Mouse (Mus musculus): Measurements from ENCODE around the gene Rpl31. TPM values are rescaled to one million over a fixed set of nuclear protein-coding genes. Genes with fewer than 3 reads are reported as not detected.

The Rpl31 gene
- polyA plus RNA-seq, 1 experiment from 2014 or later: 502 TPM

DNA sequence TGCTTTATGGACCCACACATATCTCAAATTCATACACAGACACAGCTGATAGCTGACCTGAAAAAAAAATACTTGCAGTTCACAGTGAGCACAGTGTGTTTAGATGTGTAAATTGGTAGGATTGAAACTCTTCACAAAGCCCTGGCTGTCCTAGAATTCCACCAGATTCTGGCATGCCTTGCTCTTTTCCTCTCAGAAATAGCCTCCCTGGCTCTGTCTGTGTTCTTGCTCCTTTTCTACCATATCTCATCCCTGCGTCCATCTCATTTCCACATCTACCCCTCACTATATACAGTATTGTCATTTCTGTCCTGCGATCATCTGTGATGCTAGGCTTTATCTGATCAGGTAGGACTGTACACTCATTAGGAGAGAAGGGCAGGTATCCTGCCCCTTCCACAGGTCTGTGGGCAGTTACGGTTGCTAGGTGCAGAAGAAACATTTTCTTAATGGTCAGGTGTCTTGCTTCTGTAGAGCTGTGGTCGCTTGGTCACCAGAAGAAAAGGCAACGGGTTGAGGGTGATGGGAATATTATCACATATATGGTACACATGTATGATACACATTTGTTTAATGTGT is 6.7 kb downstream of the Rpl31 start:
- Histone ChIP-seq H3K27me3 (ENCODE audit: control insufficient read depth, insufficient read depth, low read length) (no peaks in the 10 kb centered on the region), H3K36me3 (ENCODE audit: control insufficient read depth, insufficient read depth, low read length) (0 out of 2 replicates have a peak, but pooled peaks cover 4% of the 10 kb centered on the region), H3K4me1 (ENCODE audit: control insufficient read depth, insufficient read depth, low read length) (peaks cover 5% of the 10 kb centered on the region), H3K4me2 (ENCODE audit: low read depth, low read length) (no peak overlapping the region), H3K9ac (ENCODE audit: low read length) (no peak overlapping the region), H3K4me3 (replicated peaks; ENCODE audit: low read length) (no peak overlapping the region), H3K27ac (ENCODE audit: low read length) (no peak overlapping the region), H3K9me3 (replicated peaks; ENCODE audit: control insufficient read depth, low read length) (no peaks in the 10 kb centered on the region)
- 82% methylated on average over 5 of the region's 5 CpGs for WGBS
- no peak for ATAC-seq (ENCODE audit: insufficient read depth, low FRiP score)

DNA sequence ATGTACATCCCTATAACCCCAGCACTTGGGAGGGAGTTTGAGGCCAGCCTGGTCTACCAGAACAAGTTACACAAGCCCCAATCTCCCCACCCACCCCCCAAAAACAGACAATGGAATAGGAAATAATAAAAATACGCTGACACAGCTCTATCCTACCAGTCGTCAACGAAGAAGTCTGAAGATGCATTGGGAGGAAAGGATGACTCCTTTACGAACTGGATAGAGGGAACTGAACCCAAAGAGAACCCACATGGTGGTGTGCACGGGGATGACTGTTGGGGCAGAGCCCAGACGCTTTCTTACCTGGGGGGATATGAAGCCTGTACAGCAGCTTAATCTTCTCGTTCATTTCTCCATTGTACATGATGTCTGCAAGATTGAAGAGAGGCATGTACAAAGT is 8.5 kb downstream of the Rpl31 start:
- no peaks in the 10 kb centered on the region for H3K4me1 ChIP-seq (ENCODE audit: control insufficient read depth, insufficient read depth, low read length)
- no peak overlapping the region for H3K27ac ChIP-seq (ENCODE audit: low read length)
- no peak overlapping the region for H3K4me3 ChIP-seq (replicated peaks; ENCODE audit: low read length)
- H3K4me2 ChIP-seq (ENCODE audit: low read depth, low read length): no peak overlapping the region
- 83% methylated on average over 7 of the region's 7 CpGs for WGBS
- no peak overlapping the region for H3K9ac ChIP-seq (ENCODE audit: low read length)
- H3K27me3 ChIP-seq (ENCODE audit: control insufficient read depth, insufficient read depth, low read length): no peaks in the 10 kb centered on the region
- H3K9me3 ChIP-seq (replicated peaks; ENCODE audit: control insufficient read depth, low read length): no peaks in the 10 kb centered on the region
- no peak for ATAC-seq (ENCODE audit: insufficient read depth, low FRiP score)
- H3K36me3 ChIP-seq (ENCODE audit: control insufficient read depth, insufficient read depth, low read length): no peaks in the 10 kb centered on the region

DNA sequence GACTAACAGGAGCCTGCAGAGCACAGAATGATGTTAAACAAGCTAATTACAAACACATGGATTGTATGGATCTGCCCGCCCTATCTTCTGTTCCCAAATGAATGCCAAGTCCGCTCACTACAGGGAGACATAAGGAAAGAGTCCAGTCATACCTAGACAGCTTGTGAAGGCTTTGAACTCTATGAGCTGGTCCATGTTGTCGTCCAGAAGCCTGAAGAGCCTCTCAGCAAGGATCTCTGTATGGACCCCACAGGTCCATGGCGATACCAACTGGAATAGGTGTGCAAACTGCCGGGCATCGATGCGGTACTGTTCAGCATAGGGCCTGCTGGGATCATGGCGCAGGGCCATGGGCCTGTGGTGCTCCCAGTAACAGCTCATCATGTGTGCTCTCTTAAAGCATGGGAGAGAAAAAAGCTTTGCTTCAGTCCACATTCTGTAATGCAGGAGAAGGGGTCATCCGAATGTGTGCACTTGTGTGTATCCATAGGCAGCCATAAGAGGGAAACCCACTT is 9.1 kb downstream of the Rpl31 start:
- H3K36me3 ChIP-seq (ENCODE audit: control insufficient read depth, insufficient read depth, low read length): no peaks in the 10 kb centered on the region
- H3K4me1 ChIP-seq (ENCODE audit: control insufficient read depth, insufficient read depth, low read length): no peaks in the 10 kb centered on the region
- no peaks in the 10 kb centered on the region for H3K27me3 ChIP-seq (ENCODE audit: control insufficient read depth, insufficient read depth, low read length)
- 89% methylated on average over 9 of the region's 9 CpGs for WGBS
- no peak overlapping the region for H3K9ac ChIP-seq (ENCODE audit: low read length)
- H3K27ac ChIP-seq (ENCODE audit: low read length): no peak overlapping the region
- H3K4me2 ChIP-seq (ENCODE audit: low read depth, low read length): no peak overlapping the region
- no peaks in the 10 kb centered on the region for H3K9me3 ChIP-seq (replicated peaks; ENCODE audit: control insufficient read depth, low read length)
- no peak for ATAC-seq (ENCODE audit: insufficient read depth, low FRiP score)
- no peak overlapping the region for H3K4me3 ChIP-seq (replicated peaks; ENCODE audit: low read length)

- Histone ChIP-seq H3K27me3 (ENCODE audit: control insufficient read depth, insufficient read depth, low read length) (no peaks in the 10 kb centered on the region), H3K4me3 (replicated peaks; ENCODE audit: low read length) (no peak overlapping the region), H3K4me1 (ENCODE audit: control insufficient read depth, insufficient read depth, low read length) (no peaks in the 10 kb centered on the region), H3K9ac (ENCODE audit: low read length) (no peak overlapping the region), H3K27ac (ENCODE audit: low read length) (no peak overlapping the region), H3K4me2 (ENCODE audit: low read depth, low read length) (no peak overlapping the region), H3K9me3 (replicated peaks; ENCODE audit: control insufficient read depth, low read length) (no peaks in the 10 kb centered on the region), H3K36me3 (ENCODE audit: control insufficient read depth, insufficient read depth, low read length) (no peaks in the 10 kb centered on the region)
- WGBS: 88% methylated on average over 1 of the region's 1 CpGs
- ATAC-seq (ENCODE audit: insufficient read depth, low FRiP score): no peak
Observed at GRCm38 (mm10) chr1:39378540-39378939, 10.9 kb downstream of the Rpl31 start.

- WGBS: 61% methylated on average over 5 of the region's 5 CpGs
- no peak for ATAC-seq (ENCODE audit: insufficient read depth, low FRiP score)
- Histone ChIP-seq H3K4me2 (ENCODE audit: low read depth, low read length) (no peak overlapping the region), H3K27me3 (ENCODE audit: control insufficient read depth, insufficient read depth, low read length) (no peaks in the 10 kb centered on the region), H3K9me3 (replicated peaks; ENCODE audit: control insufficient read depth, low read length) (no peaks in the 10 kb centered on the region), H3K4me3 (replicated peaks; ENCODE audit: low read length) (no peak overlapping the region), H3K4me1 (ENCODE audit: control insufficient read depth, insufficient read depth, low read length) (no peaks in the 10 kb centered on the region), H3K9ac (ENCODE audit: low read length) (no peak overlapping the region), H3K27ac (ENCODE audit: low read length) (no peak overlapping the region), H3K36me3 (ENCODE audit: control insufficient read depth, insufficient read depth, low read length) (no peaks in the 10 kb centered on the region)
Observed at GRCm38 (mm10) chr1:39379021-39379420, 11.4 kb downstream of the Rpl31 start.

DNA sequence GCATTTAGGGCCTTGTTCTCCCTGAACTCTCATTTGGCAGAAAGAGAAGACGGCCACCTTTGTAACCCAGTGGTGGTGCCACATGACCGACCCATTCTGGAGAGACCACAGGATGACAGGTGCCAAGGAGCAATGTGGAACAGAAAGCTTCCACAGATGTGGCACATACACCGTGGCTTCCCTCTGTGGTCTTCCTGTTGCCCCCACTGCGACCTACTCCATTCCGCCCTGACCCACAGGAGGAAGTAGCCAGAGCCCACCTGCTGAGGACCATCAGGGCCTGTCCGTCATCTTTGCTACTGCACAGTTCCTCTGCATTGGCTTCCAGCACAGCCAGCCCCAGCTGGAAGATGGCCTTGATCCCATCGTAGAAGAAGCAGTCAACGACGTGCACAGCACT is 13.4 kb downstream of the Rpl31 start:
- Histone ChIP-seq H3K9me3 (replicated peaks; ENCODE audit: control insufficient read depth, low read length) (no peaks in the 10 kb centered on the region), H3K27me3 (ENCODE audit: control insufficient read depth, insufficient read depth, low read length) (no peaks in the 10 kb centered on the region), H3K27ac (ENCODE audit: low read length) (no peak overlapping the region), H3K4me1 (ENCODE audit: control insufficient read depth, insufficient read depth, low read length) (no peaks in the 10 kb centered on the region), H3K9ac (ENCODE audit: low read length) (no peak overlapping the region), H3K36me3 (ENCODE audit: control insufficient read depth, insufficient read depth, low read length) (no peaks in the 10 kb centered on the region), H3K4me3 (replicated peaks; ENCODE audit: low read length) (no peak overlapping the region), H3K4me2 (ENCODE audit: low read depth, low read length) (no peak overlapping the region)
- no peak for ATAC-seq (ENCODE audit: insufficient read depth, low FRiP score)
- 84% methylated on average over 9 of the region's 9 CpGs for WGBS

GRCm38 (mm10) chr1:39384914-39385313 is 17.3 kb downstream of the Rpl31 start:
- ATAC-seq (ENCODE audit: insufficient read depth, low FRiP score): no peak
- no peaks in the 10 kb centered on the region for H3K4me1 ChIP-seq (ENCODE audit: control insufficient read depth, insufficient read depth, low read length)
- H3K4me2 ChIP-seq (ENCODE audit: low read depth, low read length): no peak overlapping the region
- no peaks in the 10 kb centered on the region for H3K27me3 ChIP-seq (ENCODE audit: control insufficient read depth, insufficient read depth, low read length)
- H3K9ac ChIP-seq (ENCODE audit: low read length): no peak overlapping the region
- no peak overlapping the region for H3K27ac ChIP-seq (ENCODE audit: low read length)
- no peak overlapping the region for H3K4me3 ChIP-seq (replicated peaks; ENCODE audit: low read length)
- 73% methylated on average over 9 of the region's 9 CpGs for WGBS
- no peaks in the 10 kb centered on the region for H3K36me3 ChIP-seq (ENCODE audit: control insufficient read depth, insufficient read depth, low read length)
- no peaks in the 10 kb centered on the region for H3K9me3 ChIP-seq (replicated peaks; ENCODE audit: control insufficient read depth, low read length)

GRCm38 (mm10) chr1:39386456-39386855 is 18.8 kb downstream of the Rpl31 start:
- Histone ChIP-seq H3K36me3 (ENCODE audit: control insufficient read depth, insufficient read depth, low read length) (no peaks in the 10 kb centered on the region), H3K27me3 (ENCODE audit: control insufficient read depth, insufficient read depth, low read length) (no peaks in the 10 kb centered on the region), H3K27ac (ENCODE audit: low read length) (no peak overlapping the region), H3K4me2 (ENCODE audit: low read depth, low read length) (no peak overlapping the region), H3K4me1 (ENCODE audit: control insufficient read depth, insufficient read depth, low read length) (no peaks in the 10 kb centered on the region), H3K9ac (ENCODE audit: low read length) (no peak overlapping the region), H3K9me3 (replicated peaks; ENCODE audit: control insufficient read depth, low read length) (no peaks in the 10 kb centered on the region), H3K4me3 (replicated peaks; ENCODE audit: low read length) (no peak overlapping the region)
- no peak for ATAC-seq (ENCODE audit: insufficient read depth, low FRiP score)
- 67% methylated on average over 3 of the region's 3 CpGs for WGBS

DNA sequence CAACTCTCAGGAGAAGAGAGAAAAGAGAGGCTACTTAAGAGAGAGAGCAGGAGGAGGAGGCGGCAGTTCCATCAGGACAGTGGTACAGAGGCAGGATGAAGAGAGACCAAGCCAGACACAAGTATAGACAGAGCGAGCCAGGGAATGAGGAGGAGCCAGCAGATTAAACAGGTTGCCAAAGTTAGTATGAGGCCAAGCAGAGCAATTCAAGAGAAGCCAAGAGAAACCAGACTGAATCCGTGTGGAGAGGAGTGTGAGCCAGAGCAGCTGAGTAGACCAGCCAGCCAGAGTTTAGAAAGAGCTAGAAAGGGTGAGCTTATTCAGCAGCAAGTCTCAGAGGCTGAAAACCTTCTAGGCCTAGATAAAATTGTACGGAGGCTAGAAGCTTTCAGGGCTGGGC is 19.9 kb downstream of the Rpl31 start:
- ATAC-seq (ENCODE audit: insufficient read depth, low FRiP score): no peak
- H3K36me3 ChIP-seq (ENCODE audit: control insufficient read depth, insufficient read depth, low read length): no peaks in the 10 kb centered on the region
- no peaks in the 10 kb centered on the region for H3K27me3 ChIP-seq (ENCODE audit: control insufficient read depth, insufficient read depth, low read length)
- no peak overlapping the region for H3K4me3 ChIP-seq (replicated peaks; ENCODE audit: low read length)
- H3K27ac ChIP-seq (ENCODE audit: low read length): no peak overlapping the region
- no peak overlapping the region for H3K9ac ChIP-seq (ENCODE audit: low read length)
- H3K4me1 ChIP-seq (ENCODE audit: control insufficient read depth, insufficient read depth, low read length): no peaks in the 10 kb centered on the region
- H3K4me2 ChIP-seq (ENCODE audit: low read depth, low read length): no peak overlapping the region
- no peaks in the 10 kb centered on the region for H3K9me3 ChIP-seq (replicated peaks; ENCODE audit: control insufficient read depth, low read length)
- 75% methylated on average over 4 of the region's 4 CpGs for WGBS
